Mouse (Mus musculus) kidney, postnatal 0 days (tissue): ENCODE results near the gene Cfap45. TPM values are rescaled to one million over a fixed set of nuclear protein-coding genes. Genes with fewer than 3 reads are reported as not detected.

Source experiments
- ATAC-seq: fragments of 200-750 bp; cut with Nextera tagmentation; replicated peaks from 2 replicates; pipeline ENCODE4 v1.8.0; 2017; ENCODE audit warnings: low read depth, moderate number of reproducible peaks, moderate TSS enrichment, moderate library complexity; ENCODE audit not compliant: low FRiP score
- DNase-seq: peaks from one replicate; pipeline ENCODE4 v3.0.0-alpha.2; 2016; ENCODE audit warnings: low spot score
- H3K27ac ChIP-seq: fragments of 300-500 bp; sonication (generic); 2 replicates; pipeline ENCODE4 v1.5.1; 2014; ENCODE audit warnings: mild to moderate bottlenecking
- H3K27me3 ChIP-seq: fragments of 300-500 bp; sonication (generic); 2 replicates; pipeline ENCODE4 v1.6.1; 2014; ENCODE audit warnings: low read length, mixed read lengths; ENCODE audit not compliant: insufficient read depth
- H3K36me3 ChIP-seq: fragments of 300-500 bp; sonication (generic); 2 replicates; pipeline ENCODE4 v1.6.1; 2014; ENCODE audit warnings: low read length, mixed read lengths; ENCODE audit not compliant: insufficient read depth
- H3K4me1 ChIP-seq: fragments of 300-500 bp; sonication (generic); replicated peaks from 2 replicates; pipeline ENCODE4 v1.6.1; 2014; ENCODE audit warnings: antibody characterized with exemption, low read length, mixed read lengths; ENCODE audit not compliant: insufficient read depth
- H3K4me2 ChIP-seq: fragments of 300-500 bp; sonication (generic); 2 replicates; pipeline ENCODE4 v1.6.1; 2014; ENCODE audit warnings: mild to moderate bottlenecking, low read length, moderate library complexity, mixed read lengths
- H3K4me3 ChIP-seq: fragments of 300-500 bp; sonication (generic); replicated peaks from 2 replicates; pipeline ENCODE4 v1.5.1; 2014; ENCODE audit warnings: low read depth, low read length
- H3K9ac ChIP-seq: fragments of 300-500 bp; sonication (generic); 2 replicates; pipeline ENCODE4 v1.6.1; 2014; ENCODE audit warnings: low read depth, low read length
- H3K9me3 ChIP-seq: fragments of 300-500 bp; sonication (generic); replicated peaks from 2 replicates; pipeline ENCODE4 v1.6.1; 2016; ENCODE audit warnings: low read length, inconsistent platforms, mixed read lengths
- CTCF ChIP-seq: IDR thresholded peaks from 2 replicates; pipeline ENCODE4 v1.5.1; 2016; ENCODE audit warnings: antibody characterized with exemption, low read depth, mild to moderate bottlenecking, moderate library complexity
- WGBS: fragments of 180-500 bp; shearing (Covaris S2); extraction: QIAGEN DNeasy Blood & Tissue Kit; methylation state at CpG from one replicate; pipeline ENCODE4 v1.1.7; 2014; 5-methylcytosine and 5-hydroxymethylcytosine counted together
- polyA plus RNA-seq: library from polyadenylated mRNA; unstranded; fragments of >200 nt; fragmentation: Nextera tagmentation; extraction: Ambion mirVana; gene quantifications from 2 replicates; pipeline ENCODE4 v1.2.1, GENCODE M21; 2015

Cfap45 gene
- polyA plus RNA-seq, 1 experiment from 2014 or later = 1.3 TPM

DNA sequence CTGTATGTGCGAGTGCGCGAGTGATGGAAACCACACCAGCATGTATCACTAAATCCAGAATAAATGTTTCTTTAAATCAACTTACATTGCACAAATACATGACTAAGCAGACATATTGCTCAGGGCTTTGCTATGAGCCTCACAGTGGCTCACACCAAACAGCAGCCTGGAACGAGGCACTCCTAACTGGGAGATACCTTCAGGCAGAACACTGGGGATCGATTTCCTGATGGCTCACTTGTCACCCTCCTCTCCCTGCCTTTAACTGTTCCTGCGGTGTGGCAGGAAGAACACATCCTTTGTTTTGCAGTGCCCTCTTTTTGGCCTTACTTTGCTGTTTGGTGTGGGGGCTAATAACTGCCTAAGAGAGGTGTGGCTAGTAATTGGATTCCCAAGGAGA is 957 bp upstream of the Cfap45 start:
- no peak overlapping the region for H3K4me2 ChIP-seq
- no peak for ATAC-seq
- H3K27me3 ChIP-seq = no peaks in the 10 kb centered on the region
- no peaks in the 10 kb centered on the region for H3K9me3 ChIP-seq
- no peak overlapping the region for H3K27ac ChIP-seq
- no peak for TF ChIP-seq CTCF
- no peaks in the 10 kb centered on the region for H3K36me3 ChIP-seq
- H3K4me3 ChIP-seq = no peak overlapping the region
- no peak overlapping the region for H3K9ac ChIP-seq
- no peak for DNase-seq
- H3K4me1 ChIP-seq = peaks cover 20% of the 10 kb centered on the region
- 56% methylated on average over 6 of the region's 6 CpGs for WGBS

DNA sequence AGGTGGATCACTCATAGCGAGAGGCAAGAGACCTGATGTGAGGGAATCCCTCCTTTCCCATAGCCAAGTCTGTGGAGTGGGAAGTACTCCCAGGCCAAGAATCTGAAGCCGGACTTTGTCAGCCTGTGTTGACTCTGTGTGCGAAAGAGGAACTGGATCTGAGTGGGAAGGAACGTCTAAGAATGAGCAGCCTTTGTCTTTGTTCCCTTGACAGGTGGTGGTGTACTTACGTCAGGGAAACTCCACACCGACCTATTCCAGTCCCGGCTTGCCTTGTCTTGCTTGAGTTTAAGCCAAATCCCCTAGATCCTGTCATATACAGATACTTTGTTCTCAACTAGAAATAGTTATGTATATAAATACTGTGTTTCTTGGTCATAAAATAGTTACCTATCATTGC is 1.9 kb downstream of the Cfap45 start:
- DNase-seq = no peak
- H3K27ac ChIP-seq = no peak overlapping the region
- WGBS = 69% methylated on average over 7 of the region's 7 CpGs

DNA sequence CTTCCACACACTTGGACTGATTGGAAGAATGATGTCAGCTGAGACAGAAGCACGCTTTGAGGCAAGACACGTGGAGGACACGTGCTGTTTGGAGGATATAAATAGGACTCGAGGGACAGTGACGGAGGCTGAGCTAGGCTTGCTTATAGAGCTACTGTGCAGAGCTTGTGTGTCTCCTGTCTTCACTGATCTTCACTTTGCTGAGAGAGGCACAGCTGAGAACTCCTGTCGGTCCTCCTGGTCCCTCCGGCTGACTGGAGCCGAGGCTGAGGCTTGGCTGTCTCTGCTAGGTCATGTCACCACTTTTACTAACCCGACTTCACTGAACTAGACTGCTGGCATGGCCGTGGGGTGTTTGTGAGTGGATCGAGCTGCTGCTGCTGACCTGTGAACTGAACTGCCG is 3.1 kb downstream of the Cfap45 start:
- no peak for TF ChIP-seq CTCF
- WGBS = 49% methylated on average over 12 of the region's 12 CpGs
- no peak overlapping the region for H3K4me3 ChIP-seq
- H3K36me3 ChIP-seq = no peaks in the 10 kb centered on the region
- no peaks in the 10 kb centered on the region for H3K9me3 ChIP-seq
- H3K9ac ChIP-seq = no peak overlapping the region
- peaks cover 13% of the 10 kb centered on the region; the same call in 1 of the 2 replicates for H3K4me1 ChIP-seq
- ATAC-seq (no peak), DNase-seq (no peak)
- no peak overlapping the region for H3K4me2 ChIP-seq
- no peaks in the 10 kb centered on the region for H3K27me3 ChIP-seq
- no peak overlapping the region for H3K27ac ChIP-seq

More for the DNA sequence above, 1.9 kb downstream of the Cfap45 start:
- Histone ChIP-seq H3K4me3 (no peak overlapping the region), H3K9me3 (no peaks in the 10 kb centered on the region), H3K27me3 (no peaks in the 10 kb centered on the region), H3K4me1 (peaks cover 13% of the 10 kb centered on the region; the same call in 1 of the 2 replicates), H3K9ac (no peak overlapping the region), H3K36me3 (no peaks in the 10 kb centered on the region), H3K4me2 (no peak overlapping the region)
- no peak for TF ChIP-seq CTCF
- ATAC-seq = no peak

- no peak overlapping the region for H3K9ac ChIP-seq
- H3K27me3 ChIP-seq = no peaks in the 10 kb centered on the region
- peak; percentile 75 for DNase-seq
- TF ChIP-seq CTCF = peak; percentile 53
- H3K36me3 ChIP-seq = no peaks in the 10 kb centered on the region
- ATAC-seq = no peak
- 39% methylated on average over 15 of the region's 15 CpGs for WGBS
- no peak overlapping the region for H3K4me3 ChIP-seq
- no peaks in the 10 kb centered on the region for H3K9me3 ChIP-seq
- 0 out of 2 replicates have a peak overlapping the region, but pooled peaks have one; percentile 23 for H3K4me2 ChIP-seq
- peak overlapping the region; percentile 14 for H3K27ac ChIP-seq
- H3K4me1 ChIP-seq = peaks cover 12% of the 10 kb centered on the region
Observed at GRCm38 (mm10) chr1:172525027-172525764, 4.6 kb downstream of the Cfap45 start.

DNA sequence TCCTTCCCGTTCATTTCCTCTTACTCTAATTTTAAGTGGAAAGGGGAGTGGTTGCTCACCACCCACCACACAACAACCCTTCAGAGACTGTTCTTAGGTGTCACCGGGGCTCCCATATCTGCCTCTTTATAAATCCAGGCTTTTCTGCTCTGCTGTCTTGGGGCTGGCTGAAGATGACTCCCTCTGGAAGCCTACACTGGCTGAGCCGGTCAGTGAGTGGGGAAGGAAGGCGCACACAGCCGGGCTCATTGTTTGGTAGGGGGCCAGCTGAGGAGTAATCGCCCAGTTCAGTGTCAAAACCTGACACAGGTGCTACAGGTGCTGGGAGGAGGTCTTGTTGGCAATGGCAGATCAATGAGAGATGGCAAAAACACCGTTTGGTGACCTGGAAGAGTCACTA is 5.4 kb downstream of the Cfap45 start:
- H3K4me2 ChIP-seq = no peak overlapping the region
- ATAC-seq = no peak
- H3K27ac ChIP-seq = 0 out of 2 replicates have a peak overlapping the region, but pooled peaks have one; percentile 9
- no peak overlapping the region for H3K9ac ChIP-seq
- peaks cover 7% of the 10 kb centered on the region for H3K4me1 ChIP-seq
- H3K36me3 ChIP-seq = no peaks in the 10 kb centered on the region
- no peak for TF ChIP-seq CTCF
- DNase-seq = no peak
- no peak overlapping the region for H3K4me3 ChIP-seq
- WGBS = 69% methylated on average over 7 of the region's 7 CpGs
- H3K9me3 ChIP-seq = no peaks in the 10 kb centered on the region
- H3K27me3 ChIP-seq = no peaks in the 10 kb centered on the region

GRCm38 (mm10) chr1:172526380-172527081 is 5.9 kb downstream of the Cfap45 start:
- H3K27me3 ChIP-seq = no peaks in the 10 kb centered on the region
- TF ChIP-seq CTCF = no peak
- no peaks in the 10 kb centered on the region for H3K36me3 ChIP-seq
- H3K27ac ChIP-seq = 0 out of 2 replicates have a peak overlapping the region, but pooled peaks have one; percentile 9
- no peak for DNase-seq
- 52% methylated on average over 23 of the region's 23 CpGs for WGBS
- no peaks in the 10 kb centered on the region for H3K9me3 ChIP-seq
- no peak overlapping the region for H3K4me2 ChIP-seq
- no peak for ATAC-seq
- no peak overlapping the region for H3K4me3 ChIP-seq
- H3K9ac ChIP-seq = no peak overlapping the region
- peaks cover 3% of the 10 kb centered on the region for H3K4me1 ChIP-seq
